22 mouse cellular contexts compared by ENCODE assay signal in the genomic region with DNA sequence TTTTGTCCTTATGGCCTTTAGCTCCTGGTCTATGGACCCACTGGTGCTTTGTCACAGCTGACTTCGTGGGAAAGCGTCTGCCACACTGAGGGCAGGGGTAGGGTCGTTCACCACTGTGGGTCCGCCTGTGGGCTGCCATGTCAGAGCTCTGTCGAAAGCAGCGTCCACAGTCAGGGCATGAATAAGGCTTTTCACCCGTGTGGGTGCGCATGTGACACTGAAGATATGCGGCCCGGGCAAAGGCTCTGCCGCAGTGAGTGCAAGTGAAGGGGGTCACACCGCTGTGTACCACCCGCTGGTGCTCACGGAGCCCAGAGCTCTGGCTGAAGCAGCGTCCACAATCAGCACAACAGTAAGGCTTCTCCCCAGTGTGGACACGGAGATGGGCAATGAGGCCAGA.
"Had no signal": no experiment of that assay in that cellular context is flagged by ENCODE, and none has a peak within 500 bp of the region (broad histone marks: within the 10 kb centered on the region; RNA-seq: fewer than 3 reads in every experiment).

No protein-coding gene starts in this region.

- H3K9ac ChIP-seq: kidney, embryonic 15.5 days; limb, embryonic 13.5 days; liver, embryonic 15.5 days; midbrain, embryonic 12.5 days; neural tube, embryonic 12.5 days; stomach, embryonic 15.5 days had no signal

- H3K27ac ChIP-seq: kidney, embryonic 15.5 days; limb, embryonic 10.5 days; limb, embryonic 13.5 days; liver, embryonic 12.5 days; liver, embryonic 15.5 days; lung, embryonic 15.5 days; midbrain, embryonic 12.5 days; neural tube, embryonic 12.5 days; stomach, embryonic 15.5 days had no signal

- DNase-seq: kidney, adult 2 months; kidney, postnatal 10 days; kidney, postnatal 36 days; liver; lung, adult 18-20 months; lung, postnatal 10 days; lung, postnatal 36 days; retina, postnatal 1 day; right cerebral cortex, postnatal 25 days; spleen, adult 18-20 months; thymus, postnatal 25 days had no signal

- H3K27me3 ChIP-seq: limb, embryonic 13.5 days; liver, embryonic 15.5 days; lung, embryonic 15.5 days; megakaryocyte, embryonic 14.5 days; midbrain, embryonic 12.5 days; neural tube, embryonic 12.5 days; stomach, embryonic 15.5 days had no signal

- H3K36me3 ChIP-seq: liver, embryonic 15.5 days had no signal

- H3K9me3 ChIP-seq: kidney, embryonic 15.5 days; limb, embryonic 10.5 days; limb, embryonic 13.5 days; liver, embryonic 12.5 days; liver, embryonic 15.5 days; lung, embryonic 15.5 days; megakaryocyte, embryonic 14.5 days; midbrain, embryonic 12.5 days; neural tube, embryonic 12.5 days; stomach, embryonic 15.5 days had no signal

- H3K4me3 ChIP-seq: liver, embryonic 12.5 days; liver, embryonic 15.5 days; neural tube, embryonic 12.5 days had no signal

- ATAC-seq: intestine, postnatal 0 days; liver, embryonic 12.5 days had no signal
